Mouse (Mus musculus) stomach, embryonic 15.5 days (tissue): ENCODE data around the gene Chd9. TPM values are rescaled to one million over a fixed set of nuclear protein-coding genes. Genes with fewer than 3 reads are reported as not detected.

Source experiments
- ATAC-seq: fragments of 200-750 bp; cut with Nextera tagmentation; 2 replicates; pipeline ENCODE4 v1.8.0; 2017; ENCODE audit warnings: low read depth, moderate number of reproducible peaks, moderate TSS enrichment; ENCODE audit not compliant: insufficient read depth, low FRiP score
- H3K27ac ChIP-seq: fragments of 300-500 bp; sonication (generic); 2 replicates; pipeline ENCODE4 v1.5.1; 2015; ENCODE audit warnings: mild to moderate bottlenecking, inconsistent platforms
- H3K27me3 ChIP-seq: fragments of 300-500 bp; sonication (generic); replicated peaks from 2 replicates; pipeline ENCODE4 v1.6.1; 2015; ENCODE audit warnings: inconsistent platforms
- H3K36me3 ChIP-seq: fragments of 300-500 bp; sonication (generic); 2 replicates; pipeline ENCODE4 v1.6.1; 2015; ENCODE audit warnings: inconsistent platforms
- H3K4me1 ChIP-seq: fragments of 300-500 bp; sonication (generic); 2 replicates; pipeline ENCODE4 v1.6.1; 2015; ENCODE audit warnings: inconsistent platforms
- H3K4me2 ChIP-seq: fragments of 300-500 bp; sonication (generic); 2 replicates; pipeline ENCODE4 v1.6.1; 2015; ENCODE audit warnings: mild to moderate bottlenecking, inconsistent platforms
- H3K4me3 ChIP-seq: fragments of 300-500 bp; sonication (generic); replicated peaks from 2 replicates; pipeline ENCODE4 v1.5.1; 2015; ENCODE audit warnings: inconsistent platforms
- H3K9ac ChIP-seq: fragments of 300-500 bp; sonication (generic); 2 replicates; pipeline ENCODE4 v1.6.1; 2015; ENCODE audit warnings: inconsistent platforms
- H3K9me3 ChIP-seq: fragments of 300-500 bp; sonication (generic); 2 replicates; pipeline ENCODE4 v1.6.1; 2016; ENCODE audit warnings: inconsistent platforms
- WGBS: fragments of 180-500 bp; shearing (Covaris S2); methylation state at CpG from one replicate; pipeline ENCODE4 v1.1.7; 2015; 5-methylcytosine and 5-hydroxymethylcytosine counted together
- polyA plus RNA-seq: library from polyadenylated mRNA; unstranded; fragments of >200 nt; fragmentation: Nextera tagmentation; extraction: Ambion mirVana; gene quantifications from 2 replicates; pipeline ENCODE4 v1.2.1, GENCODE M21; 2015

The Chd9 gene
- polyA plus RNA-seq, 1 experiment from 2014 or later, result 185 TPM

DNA sequence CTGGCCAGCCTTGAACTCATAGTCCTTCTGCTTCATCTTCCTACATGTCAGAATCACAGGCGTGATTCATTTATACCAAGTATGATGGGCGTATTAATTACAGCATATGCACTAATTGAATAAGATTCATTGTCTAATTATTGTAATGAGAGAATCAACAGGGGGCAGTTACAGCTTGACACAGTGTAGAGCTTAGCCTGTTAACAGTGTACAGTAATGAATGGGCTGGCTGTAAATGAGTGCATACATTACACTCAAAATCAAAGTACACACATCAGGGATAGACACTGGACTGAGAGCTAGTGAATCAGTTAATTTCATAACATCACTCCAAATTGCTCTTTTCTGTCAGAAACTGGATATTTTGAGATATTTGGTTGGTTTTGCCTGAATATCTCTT lies 135.9 kb downstream of the Chd9 start:
- no peak overlapping the region for H3K4me2 ChIP-seq
- WGBS, result 90% methylated on average over 2 of the region's 2 CpGs
- H3K4me1 ChIP-seq, result no peaks in the 10 kb centered on the region

DNA sequence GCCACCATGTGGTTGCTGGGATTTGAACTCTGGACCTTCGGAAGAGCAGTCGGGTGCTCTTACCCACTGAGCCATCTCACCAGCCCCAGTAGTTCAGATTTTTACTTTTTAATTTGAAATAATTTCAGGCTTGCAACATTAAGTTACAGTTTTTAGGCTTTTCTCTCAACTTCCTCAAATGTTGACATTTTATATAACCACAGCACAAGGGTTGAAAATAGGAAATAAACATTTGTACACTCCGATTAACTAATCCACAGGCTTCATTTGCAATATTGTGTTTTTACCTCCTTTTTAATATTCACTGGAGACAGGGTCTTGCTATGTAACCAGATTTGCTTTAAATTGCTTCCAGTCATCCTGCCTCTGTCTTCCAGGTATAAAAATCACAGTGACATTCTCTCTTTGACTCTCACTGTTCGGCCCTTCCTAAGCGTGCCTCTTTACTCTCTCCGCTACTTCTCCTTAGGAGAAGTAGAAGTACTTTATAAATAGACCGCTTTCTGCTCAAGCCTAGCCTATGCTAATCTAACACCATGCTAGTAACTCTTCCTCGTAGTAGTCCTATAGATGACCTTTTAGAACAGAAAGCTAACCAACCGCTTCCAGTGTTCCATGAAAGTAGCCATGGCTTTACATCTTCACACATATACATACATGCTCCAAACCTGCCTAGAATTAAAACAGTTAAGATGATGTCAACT lies 137.5 kb downstream of the Chd9 start:
- ATAC-seq, result no peak
- H3K4me3 ChIP-seq, result no peak overlapping the region
- H3K4me1 ChIP-seq, result no peaks in the 10 kb centered on the region
- H3K9ac ChIP-seq, result no peak overlapping the region
- H3K9me3 ChIP-seq, result no peaks in the 10 kb centered on the region
- WGBS, result 89% methylated on average over 9 of the region's 9 CpGs
- no peaks in the 10 kb centered on the region for H3K36me3 ChIP-seq
- H3K27me3 ChIP-seq, result no peaks in the 10 kb centered on the region
- no peak overlapping the region for H3K4me2 ChIP-seq
- H3K27ac ChIP-seq, result no peak overlapping the region

More for the DNA sequence above, 135.9 kb downstream of the Chd9 start:
- Histone ChIP-seq H3K27ac (no peak overlapping the region), H3K4me3 (no peak overlapping the region), H3K27me3 (no peaks in the 10 kb centered on the region), H3K9ac (no peak overlapping the region), H3K36me3 (no peaks in the 10 kb centered on the region), H3K9me3 (no peaks in the 10 kb centered on the region)
- ATAC-seq, result no peak

DNA sequence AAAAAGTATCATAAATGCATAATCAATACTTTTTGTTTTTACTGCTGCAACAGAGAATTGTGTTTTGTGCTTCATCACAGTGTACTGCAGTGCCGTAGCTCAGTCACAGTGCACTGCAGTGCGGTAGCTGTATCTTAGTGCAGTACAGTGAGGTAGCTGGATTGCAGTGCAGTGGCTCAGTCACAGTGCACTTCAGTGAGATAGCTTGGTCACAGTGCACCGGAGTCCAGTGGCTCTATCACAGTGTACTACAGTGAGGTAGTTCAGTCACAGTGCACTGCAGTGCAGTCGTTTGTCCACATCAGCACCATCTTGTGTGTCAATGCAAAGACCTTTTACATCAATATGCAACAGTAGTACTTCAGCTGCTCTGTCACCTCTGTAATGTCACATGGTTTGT lies 140.2 kb downstream of the Chd9 start:
- Histone ChIP-seq H3K36me3 (no peaks in the 10 kb centered on the region), H3K27me3 (no peaks in the 10 kb centered on the region), H3K9me3 (no peaks in the 10 kb centered on the region), H3K27ac (no peak overlapping the region), H3K4me2 (no peak overlapping the region), H3K4me3 (no peak overlapping the region), H3K4me1 (no peaks in the 10 kb centered on the region), H3K9ac (no peak overlapping the region)
- ATAC-seq, result no peak
- 94% methylated on average over 4 of the region's 4 CpGs for whole genome bisulfite sequencing

DNA sequence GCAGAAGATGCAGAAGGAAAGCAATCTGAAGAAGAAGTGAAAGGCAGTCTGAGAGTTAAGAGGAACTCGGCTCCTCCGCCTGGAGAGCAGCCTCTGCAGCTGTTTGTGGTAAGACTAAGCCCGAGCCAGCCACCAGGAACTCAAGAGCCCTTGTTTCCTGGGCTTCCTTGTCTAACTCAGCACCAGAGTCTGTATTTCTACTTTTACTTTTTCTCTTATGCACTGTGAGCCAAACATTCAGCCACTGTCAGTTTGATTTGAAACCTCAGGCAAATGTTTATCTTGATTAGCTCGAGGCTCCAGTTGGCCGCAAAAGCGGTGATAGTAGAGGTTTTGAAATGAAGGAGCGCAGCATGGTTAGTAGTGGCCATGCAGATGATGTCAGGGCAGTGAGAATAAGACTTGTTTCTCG lies 148.8 kb downstream of the Chd9 start:
- H3K4me3 ChIP-seq, result no peak overlapping the region
- no peak overlapping the region for H3K27ac ChIP-seq
- no peaks in the 10 kb centered on the region for H3K9me3 ChIP-seq
- WGBS, result 66% methylated on average over 8 of the region's 8 CpGs
- H3K9ac ChIP-seq, result no peak overlapping the region
- H3K36me3 ChIP-seq, result peaks cover 28% of the 10 kb centered on the region
- no peak overlapping the region for H3K4me2 ChIP-seq
- H3K27me3 ChIP-seq, result no peaks in the 10 kb centered on the region
- H3K4me1 ChIP-seq, result no peaks in the 10 kb centered on the region
- ATAC-seq, result no peak

DNA sequence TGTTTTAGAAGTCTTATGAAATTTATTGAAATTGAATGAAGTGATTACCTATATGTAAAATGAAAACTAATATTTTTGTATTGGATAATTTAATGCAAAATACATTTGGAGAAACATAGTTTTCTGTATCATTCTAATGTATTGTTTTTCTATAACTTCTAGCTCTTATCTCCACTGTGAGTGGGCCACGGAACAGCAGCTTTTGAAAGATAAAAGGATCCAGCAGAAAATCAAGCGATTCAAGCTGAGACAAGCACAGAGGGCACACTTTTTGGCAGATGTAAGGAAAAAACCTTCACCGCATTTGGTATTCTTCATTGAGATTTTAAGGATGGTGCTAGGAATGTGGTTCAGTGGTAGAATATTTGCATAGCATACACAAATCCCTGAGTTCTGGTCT lies 150.6 kb downstream of the Chd9 start:
- Histone ChIP-seq H3K4me2 (no peak overlapping the region), H3K27me3 (no peaks in the 10 kb centered on the region), H3K9ac (no peak overlapping the region), H3K36me3 (peaks cover 32% of the 10 kb centered on the region), H3K27ac (no peak overlapping the region), H3K4me1 (no peaks in the 10 kb centered on the region), H3K9me3 (no peaks in the 10 kb centered on the region), H3K4me3 (no peak overlapping the region)
- 85% methylated on average over 3 of the region's 3 CpGs for WGBS
- ATAC-seq, result no peak

DNA sequence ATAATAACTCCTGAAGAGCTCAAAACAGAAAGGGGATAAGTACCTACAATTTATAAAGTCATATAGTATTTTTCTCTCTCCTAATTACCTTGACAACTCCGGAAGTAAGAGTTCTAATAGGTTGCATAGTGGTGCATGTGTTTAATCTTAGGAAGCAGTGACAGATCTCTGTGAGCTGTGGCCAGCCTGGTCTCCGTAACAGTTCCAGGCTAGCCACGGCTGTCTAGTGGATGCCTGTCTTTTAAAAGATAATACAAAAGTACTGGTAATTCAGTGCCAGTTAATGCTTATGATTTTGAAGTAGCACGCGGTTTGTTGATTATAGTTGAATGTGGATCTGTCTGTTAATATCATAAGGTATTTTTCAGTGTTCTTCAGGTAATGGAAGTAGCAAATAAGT lies 151.1 kb downstream of the Chd9 start:
- H3K9ac ChIP-seq, result no peak overlapping the region
- 85% methylated on average over 5 of the region's 5 CpGs for WGBS
- no peak for ATAC-seq
- no peak overlapping the region for H3K4me2 ChIP-seq
- H3K27me3 ChIP-seq, result no peaks in the 10 kb centered on the region
- no peaks in the 10 kb centered on the region for H3K9me3 ChIP-seq
- no peak overlapping the region for H3K27ac ChIP-seq
- no peak overlapping the region for H3K4me3 ChIP-seq
- no peaks in the 10 kb centered on the region for H3K4me1 ChIP-seq
- H3K36me3 ChIP-seq, result peaks cover 32% of the 10 kb centered on the region

DNA sequence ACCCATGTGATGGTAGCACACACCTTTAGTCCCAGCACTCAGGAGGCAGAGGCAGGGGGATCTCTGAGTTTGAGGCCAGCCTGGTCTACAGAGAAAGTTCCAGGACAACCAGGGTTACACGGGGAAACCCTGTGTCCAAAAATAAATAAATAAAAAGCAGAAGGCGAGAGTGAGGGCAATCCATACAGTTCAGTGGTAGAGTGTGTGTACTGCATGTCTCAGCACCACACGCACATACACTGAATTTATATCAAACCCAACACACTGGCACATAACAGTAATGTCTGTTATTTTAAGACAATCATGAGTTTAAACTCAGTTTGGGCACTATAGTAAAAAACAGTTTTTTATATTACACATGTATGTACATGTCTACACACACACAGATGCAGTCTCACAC lies 153.9 kb downstream of the Chd9 start:
- no peak overlapping the region for H3K9ac ChIP-seq
- H3K9me3 ChIP-seq, result no peaks in the 10 kb centered on the region
- H3K27ac ChIP-seq, result no peak overlapping the region
- H3K4me3 ChIP-seq, result no peak overlapping the region
- 84% methylated on average over 3 of the region's 3 CpGs for WGBS
- H3K36me3 ChIP-seq, result peaks cover 27% of the 10 kb centered on the region
- no peak overlapping the region for H3K4me2 ChIP-seq
- no peaks in the 10 kb centered on the region for H3K4me1 ChIP-seq
- H3K27me3 ChIP-seq, result no peaks in the 10 kb centered on the region
- no peak for ATAC-seq

DNA sequence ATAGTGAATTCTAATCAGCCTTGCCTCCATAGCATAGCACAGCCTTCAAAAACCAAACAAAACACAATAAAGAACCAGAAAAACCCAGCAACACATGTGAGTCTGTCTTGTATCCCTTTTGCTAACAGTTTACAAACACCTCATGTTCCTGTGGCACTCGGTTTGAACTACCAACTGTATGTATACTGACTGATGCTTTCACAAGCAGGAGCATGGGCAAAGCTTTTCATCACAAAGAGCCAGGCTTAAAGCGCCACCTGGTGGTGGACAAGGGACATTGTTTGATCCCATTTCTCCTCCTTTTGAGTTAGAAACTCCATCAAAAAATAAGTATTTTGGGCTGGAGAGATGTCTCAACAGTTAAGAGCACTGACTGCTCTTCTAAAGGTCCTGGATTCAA lies 191.6 kb downstream of the Chd9 start:
- Histone ChIP-seq H3K9ac (no peak overlapping the region), H3K27me3 (no peaks in the 10 kb centered on the region), H3K4me3 (no peak overlapping the region), H3K4me2 (no peak overlapping the region), H3K36me3 (peaks cover 40% of the 10 kb centered on the region), H3K27ac (no peak overlapping the region), H3K9me3 (no peaks in the 10 kb centered on the region), H3K4me1 (no peaks in the 10 kb centered on the region)
- WGBS, result 5% methylated on average over 2 of the region's 2 CpGs
- no peak for ATAC-seq

DNA sequence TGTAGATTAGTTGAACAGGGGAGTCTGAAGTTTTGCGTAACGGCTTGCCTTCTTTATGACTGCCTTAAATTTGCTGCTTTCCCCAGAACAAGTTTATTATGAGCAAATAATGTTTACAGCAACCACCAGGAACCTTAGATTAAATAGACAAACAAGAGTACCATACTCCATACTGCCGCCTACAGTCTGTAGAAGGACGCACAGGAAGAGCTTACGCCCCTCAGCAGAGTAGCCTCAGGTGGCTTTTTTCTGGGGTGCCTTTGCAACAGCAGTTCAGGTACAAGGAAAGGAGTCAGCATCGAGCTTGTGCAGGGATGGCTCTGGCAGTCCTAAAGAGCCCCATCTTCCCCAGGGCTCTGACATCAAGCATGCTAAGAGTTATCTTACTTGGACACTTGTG lies 206.3 kb downstream of the Chd9 start:
- Histone ChIP-seq H3K27ac (no peak overlapping the region), H3K4me2 (no peak overlapping the region), H3K36me3 (peaks cover 36% of the 10 kb centered on the region), H3K9ac (no peak overlapping the region), H3K27me3 (no peaks in the 10 kb centered on the region), H3K9me3 (no peaks in the 10 kb centered on the region), H3K4me1 (no peaks in the 10 kb centered on the region), H3K4me3 (no peak overlapping the region)
- 84% methylated on average over 6 of the region's 6 CpGs for WGBS
- ATAC-seq, result no peak

DNA sequence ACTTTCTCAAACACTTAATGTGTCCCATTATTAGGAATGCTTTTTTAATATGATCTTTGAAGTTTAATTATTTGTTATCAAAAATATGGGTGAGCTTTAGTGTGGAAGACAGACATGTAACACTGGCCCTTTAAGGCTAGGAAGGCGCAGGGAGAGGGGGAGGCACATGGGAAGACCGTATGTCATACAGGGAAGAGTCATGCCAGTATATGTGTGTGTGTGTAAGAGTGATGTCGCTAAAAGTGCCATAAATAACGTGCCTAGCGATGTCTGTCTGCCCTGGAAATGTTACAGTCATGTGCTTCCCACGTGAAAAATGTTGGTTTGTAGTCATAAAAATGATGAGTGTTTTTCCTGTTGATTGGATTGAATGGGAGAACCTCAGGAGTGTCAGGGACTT lies 208.8 kb downstream of the Chd9 start:
- no peaks in the 10 kb centered on the region for H3K27me3 ChIP-seq
- peaks cover 39% of the 10 kb centered on the region for H3K36me3 ChIP-seq
- no peak overlapping the region for H3K27ac ChIP-seq
- H3K4me1 ChIP-seq, result no peaks in the 10 kb centered on the region
- no peaks in the 10 kb centered on the region for H3K9me3 ChIP-seq
- H3K4me2 ChIP-seq, result no peak overlapping the region
- no peak overlapping the region for H3K4me3 ChIP-seq
- 68% methylated on average over 6 of the region's 6 CpGs for WGBS
- no peak overlapping the region for H3K9ac ChIP-seq
- no peak for ATAC-seq

DNA sequence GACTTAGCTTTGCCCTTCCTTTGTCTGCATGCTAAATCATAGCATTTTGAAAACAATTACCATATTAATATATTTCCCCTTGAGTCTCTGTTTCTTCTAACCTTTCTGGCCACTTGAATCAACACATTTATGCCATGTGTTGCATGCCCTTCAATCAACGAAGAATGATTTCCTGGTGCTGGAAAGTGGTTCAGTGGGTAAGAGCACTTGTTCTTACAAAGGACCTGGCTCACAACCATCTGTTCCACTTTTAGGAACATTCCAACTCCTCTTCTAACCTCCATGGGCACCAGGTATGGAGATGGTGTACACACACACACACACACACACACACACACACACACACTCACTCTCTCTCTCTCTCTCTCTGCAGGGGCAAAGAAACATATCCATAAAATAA lies 210.5 kb downstream of the Chd9 start:
- H3K27me3 ChIP-seq, result no peaks in the 10 kb centered on the region
- no peak overlapping the region for H3K4me2 ChIP-seq
- H3K4me3 ChIP-seq, result no peak overlapping the region
- ATAC-seq, result no peak
- no peak overlapping the region for H3K9ac ChIP-seq
- H3K27ac ChIP-seq, result no peak overlapping the region
- no peaks in the 10 kb centered on the region for H3K4me1 ChIP-seq
- 88% methylated on average over 1 of the region's 1 CpGs for WGBS
- H3K9me3 ChIP-seq, result no peaks in the 10 kb centered on the region
- peaks cover 45% of the 10 kb centered on the region for H3K36me3 ChIP-seq

DNA sequence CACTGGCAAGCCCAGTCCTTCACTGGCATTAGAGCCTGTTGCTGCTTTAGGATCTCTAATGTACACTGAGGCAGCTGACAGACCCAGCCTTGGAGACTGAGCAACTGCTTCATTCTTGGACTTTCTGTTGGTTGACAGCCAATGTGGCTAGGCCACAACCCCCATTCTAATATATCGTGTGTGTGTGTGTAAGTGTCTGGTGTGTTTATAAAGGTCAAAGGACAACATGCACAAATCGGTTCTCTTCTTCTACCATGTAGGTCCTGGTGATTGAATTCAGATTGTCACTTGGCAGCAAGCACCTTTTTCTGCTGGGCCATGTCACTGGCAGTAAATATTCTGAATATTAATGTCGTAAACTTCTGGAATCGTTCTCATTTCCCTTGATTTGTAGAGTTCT lies 218.2 kb downstream of the Chd9 start:
- WGBS, result 48% methylated on average over 4 of the region's 4 CpGs
- Histone ChIP-seq H3K4me1 (peaks cover 6% of the 10 kb centered on the region; the same call in 1 of the 2 replicates), H3K27me3 (no peaks in the 10 kb centered on the region), H3K4me2 (no peak overlapping the region), H3K27ac (0 out of 2 replicates have a peak overlapping the region, but pooled peaks have one; percentile 2), H3K4me3 (no peak overlapping the region), H3K36me3 (peaks cover 44% of the 10 kb centered on the region), H3K9ac (no peak overlapping the region), H3K9me3 (no peaks in the 10 kb centered on the region)
- ATAC-seq, result peak; percentile 50; the same call in 1 of the 2 replicates

DNA sequence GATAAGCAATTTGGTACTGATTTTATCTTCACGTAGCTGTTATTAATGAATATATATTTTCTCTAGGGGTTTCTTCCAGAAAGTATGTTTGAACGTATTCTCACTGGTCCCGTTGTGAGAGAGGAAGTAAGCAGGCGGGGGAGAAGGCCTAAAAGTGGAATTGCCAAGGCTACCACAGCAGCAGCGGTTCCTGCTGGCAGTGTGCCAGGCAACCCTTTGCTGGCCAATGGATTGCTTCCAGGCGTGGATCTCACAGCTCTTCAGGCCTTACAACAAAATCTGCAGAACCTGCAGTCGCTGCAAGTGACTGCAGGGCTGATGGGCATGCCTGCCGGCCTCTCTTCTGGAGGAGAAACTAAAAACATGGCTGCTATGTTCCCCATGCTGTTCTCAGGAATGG lies 222.9 kb downstream of the Chd9 start:
- no peak for ATAC-seq
- Histone ChIP-seq H3K27ac (peak overlapping the region; percentile 31; the same call in 1 of the 2 replicates), H3K9ac (no peak overlapping the region), H3K4me2 (no peak overlapping the region), H3K9me3 (no peaks in the 10 kb centered on the region), H3K4me1 (peaks cover 6% of the 10 kb centered on the region; the same call in 1 of the 2 replicates), H3K27me3 (no peaks in the 10 kb centered on the region), H3K36me3 (peaks cover 12% of the 10 kb centered on the region), H3K4me3 (no peak overlapping the region)
- WGBS, result 37% methylated on average over 8 of the region's 8 CpGs
